8 mouse cellular contexts compared by ENCODE assay signal in genomic region chr2:32608778-32609435, GRCm38 (mm10). TPM values are rescaled to one million over a fixed set of nuclear protein-coding genes. Genes with fewer than 3 reads are reported as not detected.
DNase-seq lines count a peak whose midpoint lies in the region; ATAC-seq and TF ChIP-seq lines count a peak whose summit lies in the region.

No protein-coding gene starts in this region.

- H3K27ac ChIP-seq in embryonic facial prominence, embryonic 15.5 days (replicated peaks), result peak overlapping the region; percentile 75
- peak overlapping the region; percentile 67; the same call in 1 of the 2 replicates for H3K27ac ChIP-seq in limb, embryonic 12.5 days
- H3K27ac ChIP-seq in small intestine, adult 2 months (ENCODE audit: insufficient read depth, low read depth, low read length), result peak overlapping the region; percentile 45

- H3K4me1 ChIP-seq in lung, adult 2 months (ENCODE audit: control insufficient read depth, insufficient read depth, low read length), result peaks cover 12% of the 10 kb centered on the region
- H3K4me1 ChIP-seq in embryonic facial prominence, embryonic 15.5 days, result peaks cover 41% of the 10 kb centered on the region
- peaks cover 43% of the 10 kb centered on the region for H3K4me1 ChIP-seq in limb, embryonic 12.5 days (replicated peaks)
- peaks cover 8% of the 10 kb centered on the region for H3K4me1 ChIP-seq in small intestine, adult 2 months (ENCODE audit: control insufficient read depth, insufficient read depth, insufficient read length, low read length)

- no peak overlapping the region for H3K9ac ChIP-seq in embryonic facial prominence, embryonic 15.5 days
- H3K9ac ChIP-seq in limb, embryonic 12.5 days (replicated peaks), result peak overlapping the region; percentile 27; the same call in 1 of the 2 replicates

- H3K4me2 ChIP-seq in embryonic facial prominence, embryonic 15.5 days (replicated peaks), result peak overlapping the region; percentile 94
- H3K4me2 ChIP-seq in limb, embryonic 12.5 days, result peak overlapping the region; percentile 85

- no peaks in the 10 kb centered on the region for H3K27me3 ChIP-seq in embryonic facial prominence, embryonic 15.5 days
- no peaks in the 10 kb centered on the region for H3K27me3 ChIP-seq in limb, embryonic 12.5 days
- peaks cover 16% of the 10 kb centered on the region for H3K27me3 ChIP-seq in small intestine, adult 2 months (ENCODE audit: control insufficient read depth, insufficient read depth, low read length)

- H3K9me3 ChIP-seq in embryonic facial prominence, embryonic 15.5 days (replicated peaks), result no peaks in the 10 kb centered on the region
- no peaks in the 10 kb centered on the region for H3K9me3 ChIP-seq in limb, embryonic 12.5 days

- no peak for TF ChIP-seq POLR2A in lung, adult 2 months (IDR thresholded peaks at IDR 0.05; ENCODE audit: borderline replicate concordance, extremely low read depth, low read depth, low read length)
- no peak for TF ChIP-seq POLR2A in small intestine, adult 2 months (IDR thresholded peaks at IDR 0.05; ENCODE audit: low read depth, low read length)

- H3K4me3 ChIP-seq in lung, adult 2 months (replicated peaks; ENCODE audit: extremely low read depth, low read depth, low read length), result peak overlapping the region; percentile 48
- peak overlapping the region; percentile 74 for H3K4me3 ChIP-seq in embryonic facial prominence, embryonic 15.5 days (replicated peaks)
- peak overlapping the region; percentile 81 for H3K4me3 ChIP-seq in limb, embryonic 12.5 days (replicated peaks)
- H3K4me3 ChIP-seq in small intestine, adult 2 months (ENCODE audit: low read depth, low read length), result peak overlapping the region; percentile 66

- 0 out of 2 replicates have a peak, but pooled peaks have one; percentile 8 for ATAC-seq in embryonic facial prominence, embryonic 15.5 days (ENCODE audit: insufficient number of reproducible peaks, low FRiP score, low TSS enrichment, low read depth)
- ATAC-seq in limb, embryonic 12.5 days (ENCODE audit: insufficient number of reproducible peaks, insufficient read depth, low FRiP score, low TSS enrichment, low read depth), result no peak

- TF ChIP-seq CTCF in lung, adult 2 months (IDR thresholded peaks at IDR 0.05; ENCODE audit: insufficient read depth, low read length), result no peak
- TF ChIP-seq CTCF in small intestine, adult 2 months (IDR thresholded peaks at IDR 0.05; ENCODE audit: extremely low read depth, insufficient read length, insufficient replicate concordance, low read depth, low read length), result no peak

- DNase-seq in lung, adult 2 months, result no peak
- no peak for DNase-seq in lung, postnatal 36 days
- DNase-seq in right cerebral cortex, adult 18-20 months, result no peak
- no peak for DNase-seq in kidney, postnatal 25 days
- no peak for DNase-seq in retina, embryonic 14.5 days (ENCODE audit: low spot score)

- WGBS in lung, adult 2 months, result 69% methylated on average over 18 of the region's 18 CpGs
- WGBS in embryonic facial prominence, embryonic 15.5 days, result 44% methylated on average over 18 of the region's 18 CpGs
- WGBS in limb, embryonic 12.5 days, result 35% methylated on average over 18 of the region's 18 CpGs
- 69% methylated on average over 18 of the region's 18 CpGs for WGBS in small intestine, adult 2 months

- peaks cover 15% of the 10 kb centered on the region; the same call in 1 of the 2 replicates for H3K36me3 ChIP-seq in embryonic facial prominence, embryonic 15.5 days
- H3K36me3 ChIP-seq in limb, embryonic 12.5 days, result peaks cover 16% of the 10 kb centered on the region
- H3K36me3 ChIP-seq in small intestine, adult 2 months (ENCODE audit: control insufficient read depth, insufficient read depth, low read length), result no peaks in the 10 kb centered on the region

RNA-seq across cellular contexts. Expression of gene St6galnac6, which starts 9.4 kb away (rescaled TPM):
- polyA plus RNA-seq in lung, adult 2 months (2012; rRNA removed), result 59.0 and 59.8 TPM in 2 replicates
- 26.9 and 27.7 TPM in 2 replicates for polyA plus RNA-seq in embryonic facial prominence, embryonic 15.5 days (2015; fragmentation: Nextera tagmentation; extraction: Ambion mirVana)
- 23.4 and 23.7 TPM in 2 replicates for polyA plus RNA-seq in limb, embryonic 12.5 days (2016; fragmentation: Nextera tagmentation; extraction: Ambion mirVana)
- polyA plus RNA-seq in small intestine, adult 2 months (2012; rRNA removed), result 12.5 and 18.2 TPM in 2 replicates

RNA-seq across cellular contexts. Expression of gene Ak1, which starts 12.7 kb away (rescaled TPM):
- polyA plus RNA-seq in lung, adult 2 months (2012; rRNA removed), result 27.6 and 65.9 TPM in 2 replicates
- polyA plus RNA-seq in embryonic facial prominence, embryonic 15.5 days (2015; fragmentation: Nextera tagmentation; extraction: Ambion mirVana), result 67.9 and 83.8 TPM in 2 replicates
- 34.3 and 34.4 TPM in 2 replicates for polyA plus RNA-seq in limb, embryonic 12.5 days (2016; fragmentation: Nextera tagmentation; extraction: Ambion mirVana)
- 3.4 and 3.7 TPM in 2 replicates for polyA plus RNA-seq in small intestine, adult 2 months (2012; rRNA removed)

RNA-seq across cellular contexts. Expression of gene St6galnac4, which starts 22.0 kb away (rescaled TPM):
- polyA plus RNA-seq in lung, adult 2 months (2012; rRNA removed), result 39.5 and 40.4 TPM in 2 replicates
- polyA plus RNA-seq in embryonic facial prominence, embryonic 15.5 days (2015; fragmentation: Nextera tagmentation; extraction: Ambion mirVana), result 34.8 and 36.5 TPM in 2 replicates
- 29.8 and 29.9 TPM in 2 replicates for polyA plus RNA-seq in limb, embryonic 12.5 days (2016; fragmentation: Nextera tagmentation; extraction: Ambion mirVana)
- polyA plus RNA-seq in small intestine, adult 2 months (2012; rRNA removed), result 9.1 and 9.6 TPM in 2 replicates

RNA-seq across cellular contexts. Expression of gene 9430097D07Rik, which starts 33.4 kb away (rescaled TPM):
- not detected in 2 replicates for polyA plus RNA-seq in lung, adult 2 months (2012; rRNA removed)
- polyA plus RNA-seq in embryonic facial prominence, embryonic 15.5 days (2015; fragmentation: Nextera tagmentation; extraction: Ambion mirVana), result 0.11 and 0.12 TPM in 2 replicates
- polyA plus RNA-seq in limb, embryonic 12.5 days (2016; fragmentation: Nextera tagmentation; extraction: Ambion mirVana), result 0.55 TPM in 1 of 2 replicates, not detected in the other
- not detected in 2 replicates for polyA plus RNA-seq in small intestine, adult 2 months (2012; rRNA removed)

RNA-seq across cellular contexts. Expression of gene Pip5kl1, which starts 34.3 kb away (rescaled TPM):
- polyA plus RNA-seq in lung, adult 2 months (2012; rRNA removed), result 0.12 and 0.55 TPM in 2 replicates
- polyA plus RNA-seq in embryonic facial prominence, embryonic 15.5 days (2015; fragmentation: Nextera tagmentation; extraction: Ambion mirVana), result 0.53 and 0.94 TPM in 2 replicates
- 3.9 and 5.4 TPM in 2 replicates for polyA plus RNA-seq in limb, embryonic 12.5 days (2016; fragmentation: Nextera tagmentation; extraction: Ambion mirVana)
- polyA plus RNA-seq in small intestine, adult 2 months (2012; rRNA removed), result 0.15 and 0.25 TPM in 2 replicates
